Mouse (Mus musculus): Measurements from ENCODE around the gene Ubald1.
A peak's percentile ranks its signal among the peaks of the same experiment; 100 is the strongest.

Gene Ubald1

GRCm38 (mm10) chr16:4898881-4899280 is 18.8 kb upstream of the Ubald1 start:
- DNase-seq (ENCODE audit: low spot score): no peak

GRCm38 (mm10) chr16:4897146-4897730 is 17.1 kb upstream of the Ubald1 start:
- no peak for DNase-seq (ENCODE audit: low spot score)

GRCm38 (mm10) chr16:4896249-4897027 is 16.3 kb upstream of the Ubald1 start:
- DNase-seq (ENCODE audit: low spot score): no peak

- DNase-seq (ENCODE audit: low spot score): no peak
These were observed 14.2 kb upstream of the Ubald1 start for GRCm38 (mm10) chr16:4894201-4894908.

- no peak for DNase-seq (ENCODE audit: low spot score)
These were observed 12.1 kb upstream of the Ubald1 start for GRCm38 (mm10) chr16:4892171-4892570.

GRCm38 (mm10) chr16:4890201-4890709 is 10.1 kb upstream of the Ubald1 start:
- no peak for DNase-seq (ENCODE audit: low spot score)

GRCm38 (mm10) chr16:4886690-4887020 is 6.5 kb upstream of the Ubald1 start:
- no peak for DNase-seq (ENCODE audit: low spot score)

GRCm38 (mm10) chr16:4885760-4886689 is 5.9 kb upstream of the Ubald1 start, which contains the start of gene Mgrn1:
Gene Mgrn1 (plus strand): TSS chr16:4886249.
- DNase-seq (ENCODE audit: low spot score): peak; percentile 76

- no peak for DNase-seq (ENCODE audit: low spot score)
These were observed 4.8 kb upstream of the Ubald1 start for GRCm38 (mm10) chr16:4884930-4885329.

- peak; percentile 37 for DNase-seq (ENCODE audit: low spot score)
These were observed 1.6 kb upstream of the Ubald1 start for GRCm38 (mm10) chr16:4881400-4882351.

GRCm38 (mm10) chr16:4879708-4880124 is 399 bp downstream of the Ubald1 start:
- peak; percentile 77 for DNase-seq (ENCODE audit: low spot score)

GRCm38 (mm10) chr16:4879101-4879707 is 911 bp downstream of the Ubald1 start:
- peak; percentile 87 for DNase-seq (ENCODE audit: low spot score)

- peak; percentile 82 for DNase-seq (ENCODE audit: low spot score)
These were observed 1.8 kb downstream of the Ubald1 start for GRCm38 (mm10) chr16:4878192-4878885.

- DNase-seq (ENCODE audit: low spot score): no peak
These were observed 2.4 kb downstream of the Ubald1 start for GRCm38 (mm10) chr16:4877701-4878100.

GRCm38 (mm10) chr16:4877195-4877594 is 2.9 kb downstream of the Ubald1 start:
- DNase-seq (ENCODE audit: low spot score): no peak

GRCm38 (mm10) chr16:4876033-4876680 is 4.0 kb downstream of the Ubald1 start:
- DNase-seq (ENCODE audit: low spot score): no peak

- no peak for DNase-seq (ENCODE audit: low spot score)
These were observed 4.7 kb downstream of the Ubald1 start for GRCm38 (mm10) chr16:4875198-4876032.

- no peak for DNase-seq (ENCODE audit: low spot score)
These were observed 8.2 kb downstream of the Ubald1 start for GRCm38 (mm10) chr16:4871926-4872325.
